Mouse (Mus musculus) myocyte (in vitro differentiated cells): ENCODE results near the gene Ppp1r8. TPM values are rescaled to one million over a fixed set of nuclear protein-coding genes. Genes with fewer than 3 reads are reported as not detected.

Source experiments
- H3K27me3 ChIP-seq: one replicate; pipeline ENCODE4 v1.6.1; 2011; ENCODE audit not compliant: control insufficient read depth, insufficient read depth, insufficient read length
- H3K36me3 ChIP-seq: one replicate; pipeline ENCODE4 v1.6.1; 2011; ENCODE audit not compliant: control insufficient read depth, insufficient read depth
- H3K4me2 ChIP-seq: one replicate; pipeline ENCODE4 v1.6.1; 2011; ENCODE audit warnings: low read depth, control low read depth
- H3K4me3 ChIP-seq: one replicate; pipeline ENCODE4 v1.5.1; 2011; ENCODE audit warnings: mild to moderate bottlenecking, control low read depth, moderate library complexity
- H3K79me2 ChIP-seq: one replicate; pipeline ENCODE4 v1.6.1; 2011; ENCODE audit not compliant: control insufficient read depth, insufficient read depth
- H3ac ChIP-seq: one replicate; pipeline ENCODE4 v1.6.1; 2011; ENCODE audit not compliant: control insufficient read depth, insufficient read length
- CEBPB ChIP-seq: IDR thresholded peaks from 2 replicates; pipeline ENCODE4 v1.6.1; 2011; ENCODE audit warnings: mild to moderate bottlenecking, moderate library complexity; ENCODE audit not compliant: poor library complexity, insufficient read depth, severe bottlenecking
- E2F4 ChIP-seq: IDR thresholded peaks from one replicate; pipeline ENCODE4 v1.6.1; 2011; ENCODE audit warnings: mild to moderate bottlenecking, control low read depth, moderate library complexity; ENCODE audit not compliant: insufficient read depth
- MAX ChIP-seq: IDR thresholded peaks from one replicate; pipeline ENCODE4 v1.6.1; 2011; ENCODE audit warnings: low read depth, mild to moderate bottlenecking, control low read depth
- MYOD1 ChIP-seq, 3 experiments: IDR thresholded peaks; one replicate each; pipeline ENCODE4 v1.6.1; 2011; ENCODE audit warnings: control low read depth in 2 of 3, low read depth in 2 of 3, mild to moderate bottlenecking in 2 of 3, moderate library complexity in 1 of 3; ENCODE audit not compliant: insufficient read length in 2 of 3, control insufficient read depth in 1 of 3
- MYOG ChIP-seq, 3 experiments: IDR thresholded peaks; one replicate each; pipeline ENCODE4 v1.6.1; 2011; ENCODE audit warnings: control low read depth in 2 of 3, low read depth in 2 of 3, mild to moderate bottlenecking in 2 of 3; ENCODE audit not compliant: insufficient read length in 2 of 3, control insufficient read depth in 1 of 3, insufficient read depth in 1 of 3
- POLR2A ChIP-seq: IDR thresholded peaks from one replicate; pipeline ENCODE4 v1.6.1; 2011; ENCODE audit warnings: low read depth, mild to moderate bottlenecking, control low read depth, moderate library complexity; ENCODE audit not compliant: insufficient read length
- POLR2AphosphoS2 ChIP-seq: IDR thresholded peaks from one replicate; pipeline ENCODE4 v1.6.1; 2011; ENCODE audit warnings: low read depth, control low read depth; ENCODE audit not compliant: insufficient read length
- REST ChIP-seq: IDR thresholded peaks from one replicate; pipeline ENCODE4 v1.6.1; 2011; ENCODE audit warnings: mild to moderate bottlenecking, control low read depth, moderate library complexity; ENCODE audit not compliant: insufficient read depth, insufficient read length
- SRF ChIP-seq: IDR thresholded peaks from one replicate; pipeline ENCODE4 v1.6.1; 2011; ENCODE audit warnings: low read depth; ENCODE audit not compliant: control insufficient read depth, insufficient read length
- TCF12 ChIP-seq: IDR thresholded peaks from one replicate; pipeline ENCODE4 v1.6.1; 2011; ENCODE audit warnings: mild to moderate bottlenecking, control low read depth; ENCODE audit not compliant: poor library complexity, insufficient read depth, severe bottlenecking
- TCF3 ChIP-seq: IDR thresholded peaks from one replicate; pipeline ENCODE4 v1.6.1; 2011; ENCODE audit warnings: low read depth, control low read depth; ENCODE audit not compliant: insufficient read length
- USF1 ChIP-seq: IDR thresholded peaks from one replicate; pipeline ENCODE4 v1.6.1; 2011; ENCODE audit warnings: low read depth, mild to moderate bottlenecking, control low read depth, moderate library complexity
- polyA plus RNA-seq: library from polyadenylated mRNA; unstranded; fragments of >200 nt; fragmentation: generic; extraction: Trizol; gene quantifications from one replicate; pipeline ENCODE4 v1.2.1, GENCODE M21; 2012; ENCODE audit warnings: missing spikeins

Gene Ppp1r8
- polyA plus RNA-seq, 1 experiment, result 62.4 TPM

GRCm38 (mm10) chr4:132874363-132875097 is 31.6 kb upstream of the Ppp1r8 start:
- H3K4me2 ChIP-seq, result no peak overlapping the region

GRCm38 (mm10) chr4:132873481-132874362 is 30.8 kb upstream of the Ppp1r8 start:
- Histone ChIP-seq H3K4me2 (no peak overlapping the region), H3ac (no peak overlapping the region), H3K79me2 (peaks cover 61% of the 10 kb centered on the region), H3K4me3 (no peak overlapping the region), H3K36me3 (peaks cover 8% of the 10 kb centered on the region), H3K27me3 (no peaks in the 10 kb centered on the region)
- TF ChIP-seq POLR2A (no peak), MYOD1 (IDR thresholded peaks at IDR 0.05; ENCODE audit: control insufficient read depth in 1 of 3, insufficient read length in 2 of 3, low read depth in 2 of 3) (no peak)

More at GRCm38 (mm10) chr4:132874363-132875097, 31.6 kb upstream of the Ppp1r8 start:
- Histone ChIP-seq H3K79me2 (peaks cover 69% of the 10 kb centered on the region), H3K36me3 (peaks cover under 1% of the 10 kb centered on the region), H3K4me3 (no peak overlapping the region), H3K27me3 (no peaks in the 10 kb centered on the region), H3ac (no peak overlapping the region)
- TF ChIP-seq MYOD1 (IDR thresholded peaks at IDR 0.05; ENCODE audit: control insufficient read depth in 1 of 3, insufficient read length in 2 of 3, low read depth in 2 of 3) (no peak), REST (no peak), MAX (no peak), E2F4 (no peak), USF1 (no peak), TCF3 (no peak), CEBPB (no peak), POLR2AphosphoS2 (no peak), POLR2A (no peak), MYOG (IDR thresholded peaks at IDR 0.05; ENCODE audit: control insufficient read depth in 1 of 3, insufficient read depth in 1 of 3, insufficient read length in 2 of 3, low read depth in 2 of 3) (no peak), SRF (no peak), TCF12 (no peak)

GRCm38 (mm10) chr4:132871116-132871515 is 28.1 kb upstream of the Ppp1r8 start:
- H3K36me3 ChIP-seq, result peaks cover 24% of the 10 kb centered on the region
- H3K79me2 ChIP-seq, result peaks cover 36% of the 10 kb centered on the region
- H3K27me3 ChIP-seq, result no peaks in the 10 kb centered on the region
- TF ChIP-seq USF1 (no peak), MAX (no peak), CEBPB (no peak), POLR2AphosphoS2 (no peak), REST (no peak), POLR2A (no peak), MYOD1 (IDR thresholded peaks at IDR 0.05; ENCODE audit: control insufficient read depth in 1 of 3, insufficient read length in 2 of 3, low read depth in 2 of 3) (no peak), SRF (no peak), E2F4 (no peak), TCF12 (no peak), TCF3 (no peak), MYOG (IDR thresholded peaks at IDR 0.05; ENCODE audit: control insufficient read depth in 1 of 3, insufficient read depth in 1 of 3, insufficient read length in 2 of 3, low read depth in 2 of 3) (no peak)
- no peak overlapping the region for H3K4me3 ChIP-seq
- no peak overlapping the region for H3ac ChIP-seq
- H3K4me2 ChIP-seq, result no peak overlapping the region

GRCm38 (mm10) chr4:132864856-132865255 is 21.9 kb upstream of the Ppp1r8 start:
- H3K79me2 ChIP-seq, result no peaks in the 10 kb centered on the region
- H3K4me3 ChIP-seq, result no peak overlapping the region
- no peak overlapping the region for H3K4me2 ChIP-seq
- no peak overlapping the region for H3ac ChIP-seq
- H3K27me3 ChIP-seq, result no peaks in the 10 kb centered on the region
- peaks cover 44% of the 10 kb centered on the region for H3K36me3 ChIP-seq
- no peak for TF ChIP-seq CEBPB
- no peak for TF ChIP-seq POLR2AphosphoS2
- no peak for TF ChIP-seq REST
- no peak for TF ChIP-seq POLR2A

GRCm38 (mm10) chr4:132863012-132863411 is 20.0 kb upstream of the Ppp1r8 start:
- Histone ChIP-seq H3ac (no peak overlapping the region), H3K4me2 (no peak overlapping the region), H3K36me3 (peaks cover 42% of the 10 kb centered on the region), H3K27me3 (no peaks in the 10 kb centered on the region), H3K79me2 (no peaks in the 10 kb centered on the region), H3K4me3 (no peak overlapping the region)
- TF ChIP-seq POLR2AphosphoS2 (no peak), E2F4 (no peak), MYOG (IDR thresholded peaks at IDR 0.05; ENCODE audit: control insufficient read depth in 1 of 3, insufficient read depth in 1 of 3, insufficient read length in 2 of 3, low read depth in 2 of 3) (no peak), MYOD1 (IDR thresholded peaks at IDR 0.05; ENCODE audit: control insufficient read depth in 1 of 3, insufficient read length in 2 of 3, low read depth in 2 of 3) (no peak), REST (no peak), POLR2A (no peak), TCF12 (no peak), TCF3 (no peak), USF1 (no peak)
